Mouse (Mus musculus) urinary bladder, postnatal 25 days (tissue): ENCODE data around the gene Abraxas2.

Source experiments
- DNase-seq: peaks from one replicate; pipeline ENCODE4 v3.0.0; 2022; ENCODE audit warnings: low spot score

Gene Abraxas2

DNA sequence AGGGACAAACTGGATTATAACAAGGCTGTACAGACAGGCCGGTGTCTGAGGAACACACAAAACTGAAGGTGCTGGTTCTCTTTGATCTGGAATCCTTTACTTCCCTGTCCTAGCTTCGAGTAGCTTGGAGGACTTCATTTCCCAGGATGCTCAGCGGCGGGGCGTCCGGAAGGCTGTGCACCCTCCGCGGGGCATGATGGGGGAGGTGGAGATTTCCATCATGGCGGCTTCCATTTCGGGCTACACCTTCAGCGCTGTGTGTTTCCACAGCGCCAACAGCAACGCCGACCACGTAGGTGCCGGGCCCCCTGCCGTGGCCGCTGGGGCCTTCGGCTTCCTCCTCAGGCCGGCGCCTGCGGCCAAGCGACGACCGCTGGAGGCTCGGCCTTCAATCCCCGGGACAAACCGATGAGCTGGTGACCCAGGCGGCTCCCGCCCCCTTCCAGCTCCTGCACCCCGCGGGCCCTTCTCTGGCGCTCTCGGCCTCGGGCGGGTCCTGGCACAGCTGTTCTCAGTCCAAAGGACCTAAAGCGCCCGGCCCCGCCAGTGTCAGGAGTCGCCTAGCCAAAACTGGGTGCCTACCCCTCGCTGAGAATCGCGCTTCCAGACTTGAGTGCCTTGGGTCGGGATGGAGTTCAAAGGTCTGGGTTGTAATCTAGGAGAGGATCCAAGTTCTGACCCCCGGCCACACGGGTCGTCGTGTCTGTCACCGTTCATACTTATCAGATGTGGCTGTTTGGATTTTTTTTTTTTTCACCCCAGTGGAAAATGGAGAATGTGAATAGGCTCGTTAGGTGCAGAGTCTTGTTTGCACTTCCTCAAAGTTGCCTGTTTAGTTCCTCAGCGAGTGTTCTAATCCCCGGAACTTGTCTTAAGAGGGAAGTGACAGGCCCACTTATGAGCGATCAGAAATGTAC is at the start of gene Abraxas2:
TSS of gene Abraxas2 (plus strand) at position 184 of the 917 bp plus-strand sequence.
- peak; percentile 88 for DNase-seq

DNA sequence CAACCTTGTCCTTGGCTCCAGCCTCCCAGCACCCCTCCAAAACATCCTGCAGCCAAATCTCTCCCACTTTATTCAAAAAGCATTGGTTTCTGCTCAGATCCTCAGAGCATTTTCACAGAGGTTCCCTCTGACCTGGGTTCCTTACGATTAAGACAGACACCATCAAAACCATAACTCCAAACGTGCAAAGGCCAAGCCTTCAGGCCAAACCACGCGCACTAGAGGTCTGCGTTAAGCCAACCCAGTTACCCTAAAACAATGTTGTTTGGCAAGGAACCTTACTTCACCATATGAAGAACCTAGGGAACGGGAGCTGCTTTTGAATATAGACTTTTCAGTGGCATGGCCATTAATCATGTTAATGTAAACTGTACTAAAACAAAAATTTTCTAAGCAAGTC is 49.3 kb upstream of the Abraxas2 start:
- DNase-seq: no peak

GRCm38 (mm10) chr7:132810368-132810767 is 48.7 kb upstream of the Abraxas2 start:
- no peak for DNase-seq

DNA sequence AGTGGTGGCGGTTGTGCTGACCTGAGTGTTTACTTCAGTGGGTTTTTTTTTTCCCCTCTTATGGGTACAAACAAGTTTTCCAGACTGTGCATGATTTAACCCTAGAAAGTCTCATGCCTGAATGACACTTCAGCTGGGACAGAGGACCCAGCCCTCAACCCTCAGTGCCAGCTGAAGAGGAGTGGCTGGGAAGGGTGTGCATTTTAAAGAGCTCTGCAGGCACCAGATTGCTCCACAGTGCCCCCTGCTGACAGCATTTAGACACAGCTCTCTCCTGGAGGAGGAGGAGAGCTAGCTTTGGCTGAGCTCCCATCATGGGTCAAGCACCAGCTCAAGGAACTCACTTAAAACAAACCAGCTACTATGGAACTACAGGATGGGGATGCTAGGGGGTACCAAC is 48.1 kb upstream of the Abraxas2 start:
- peak; percentile 94 for DNase-seq

- DNase-seq: no peak
These were observed 47.1 kb upstream of the Abraxas2 start for GRCm38 (mm10) chr7:132811716-132812618.

DNA sequence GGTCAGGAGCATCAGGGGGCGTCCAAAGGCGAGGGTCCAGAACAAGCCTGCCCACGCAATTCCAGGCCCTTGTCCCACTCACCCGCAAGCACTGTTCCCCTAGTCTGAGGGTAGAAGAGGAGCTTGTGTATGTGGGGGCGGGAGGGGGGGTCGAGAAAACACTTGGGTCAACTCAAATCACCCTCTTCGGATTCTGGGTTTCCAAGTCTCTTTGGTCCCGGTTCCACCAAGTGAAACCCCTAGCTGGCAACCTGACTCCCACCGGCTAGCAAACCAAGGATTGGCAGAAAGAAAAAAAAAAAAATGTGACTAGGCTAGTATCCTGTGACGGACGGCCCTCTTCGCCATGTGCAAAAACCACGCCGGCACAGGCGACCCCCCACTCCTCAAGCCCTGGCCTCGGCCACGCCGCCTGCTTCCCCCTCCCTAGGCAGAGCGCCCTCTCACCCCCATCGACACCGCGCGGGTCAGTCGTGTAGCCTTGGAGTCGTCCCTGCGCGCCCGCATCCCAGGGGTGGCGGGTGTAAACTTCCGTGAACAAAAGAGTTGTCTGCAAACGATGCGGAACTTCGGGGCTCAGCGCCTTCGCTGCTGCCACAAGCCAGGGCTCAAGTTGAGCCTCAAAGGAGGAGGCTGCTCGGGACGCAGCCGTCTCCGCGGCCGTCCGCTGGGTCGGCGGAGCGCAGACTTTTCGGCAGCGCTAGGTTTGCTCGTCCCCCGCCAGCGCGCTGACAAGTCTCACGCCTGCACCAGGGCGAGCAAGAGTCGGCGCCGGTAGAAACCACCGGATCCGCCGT is 46.2 kb upstream of the Abraxas2 start:
- DNase-seq: peak; percentile 54

DNA sequence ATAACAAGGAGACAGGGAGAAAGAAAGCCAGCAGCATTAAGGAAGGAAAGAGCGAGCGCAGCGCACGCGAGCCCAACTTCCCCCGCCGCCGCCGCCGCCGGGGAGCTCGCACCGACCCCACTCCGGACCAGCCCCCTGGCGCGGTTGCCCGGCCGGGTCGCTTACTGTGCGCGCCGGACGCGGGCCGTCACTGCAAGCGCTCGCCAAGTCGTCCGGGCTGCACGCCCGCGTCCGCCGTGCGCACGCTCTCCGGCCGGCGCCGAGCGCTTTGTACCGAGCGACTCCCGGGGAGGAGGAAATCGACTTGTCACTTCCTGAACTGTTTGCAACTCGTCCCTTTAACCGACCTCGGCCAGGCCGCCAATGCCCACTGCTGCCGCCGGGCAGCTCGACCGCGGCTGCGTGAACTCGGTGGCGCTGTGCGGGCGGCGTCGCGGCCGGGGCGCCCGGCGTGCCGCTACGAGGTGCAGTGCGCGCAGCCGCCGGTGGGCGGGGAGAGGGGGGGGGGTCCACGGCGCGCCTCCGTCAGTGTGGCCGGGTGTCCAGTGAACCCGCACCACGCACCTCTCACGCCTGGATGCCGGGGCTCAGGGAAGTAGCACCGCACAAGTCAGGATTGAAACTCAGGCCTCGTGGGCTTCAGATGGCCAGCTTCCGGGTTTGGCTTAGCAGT is 45.5 kb upstream of the Abraxas2 start, which contains the start of gene Fam53b:
TSS of gene Fam53b (minus strand) at position 471 of the 673 bp plus-strand sequence.
- DNase-seq: peak; percentile 60

DNA sequence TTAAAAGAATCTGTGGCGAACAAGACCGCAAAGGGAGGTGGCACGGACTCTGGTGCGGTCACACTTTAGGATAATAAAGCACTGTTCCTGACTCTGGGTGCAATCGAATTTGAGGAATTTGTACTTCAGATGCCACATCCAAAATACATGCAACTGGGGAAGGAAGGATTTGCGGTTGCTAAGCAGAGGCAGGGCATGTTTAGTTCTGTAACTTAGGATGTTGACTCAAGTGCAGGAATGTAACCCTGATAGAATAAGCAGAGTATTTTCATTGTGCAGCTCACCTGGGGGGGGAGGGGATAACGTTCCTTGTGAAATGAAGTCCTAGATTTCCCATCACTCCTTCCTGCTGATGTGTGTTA is 45.0 kb upstream of the Abraxas2 start:
- no peak for DNase-seq

- no peak for DNase-seq
These were observed 43.9 kb upstream of the Abraxas2 start for GRCm38 (mm10) chr7:132815081-132815480.

- no peak for DNase-seq
These were observed 42.5 kb upstream of the Abraxas2 start for GRCm38 (mm10) chr7:132816528-132816927.

DNA sequence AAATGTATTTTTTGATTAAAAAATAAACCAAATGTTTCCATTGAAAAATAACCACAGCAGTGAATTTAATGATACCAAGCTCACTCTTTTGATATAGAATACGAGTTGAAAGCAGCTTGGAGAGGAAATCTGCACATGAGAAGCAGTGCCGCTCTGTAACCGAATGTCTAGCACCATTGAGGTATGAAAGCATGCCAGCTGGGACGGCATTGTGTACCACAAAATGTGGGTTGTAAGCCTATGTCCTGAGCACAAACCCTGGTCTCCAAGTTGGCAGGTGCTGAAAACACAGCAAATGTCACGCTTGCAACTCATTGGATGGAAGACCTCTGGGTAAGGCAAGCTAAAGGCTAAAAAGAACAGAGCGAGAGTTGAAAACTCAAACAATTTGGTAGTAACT is 42.0 kb upstream of the Abraxas2 start:
- DNase-seq: no peak

DNA sequence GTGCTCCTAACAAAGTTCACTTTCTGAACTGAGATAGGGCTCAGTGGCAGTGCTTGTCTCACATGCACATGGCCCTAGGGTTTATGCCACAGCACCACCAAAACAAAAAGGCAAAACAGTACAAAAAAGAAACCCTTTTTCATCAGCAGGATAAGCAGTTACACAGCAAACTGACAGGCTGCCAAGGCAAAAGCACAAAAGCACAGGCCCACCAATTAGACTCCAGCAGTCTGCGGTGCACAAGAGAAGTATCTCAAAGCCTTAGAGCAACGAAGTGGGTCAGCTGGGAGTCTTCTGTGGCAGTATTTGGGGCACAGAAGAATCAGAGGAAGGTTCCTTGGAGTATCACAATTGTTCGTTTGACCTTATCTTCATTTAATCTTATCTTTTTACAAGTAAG is 38.3 kb upstream of the Abraxas2 start:
- DNase-seq: no peak

- no peak for DNase-seq
These were observed 35.2 kb upstream of the Abraxas2 start for GRCm38 (mm10) chr7:132823832-132824231.

DNA sequence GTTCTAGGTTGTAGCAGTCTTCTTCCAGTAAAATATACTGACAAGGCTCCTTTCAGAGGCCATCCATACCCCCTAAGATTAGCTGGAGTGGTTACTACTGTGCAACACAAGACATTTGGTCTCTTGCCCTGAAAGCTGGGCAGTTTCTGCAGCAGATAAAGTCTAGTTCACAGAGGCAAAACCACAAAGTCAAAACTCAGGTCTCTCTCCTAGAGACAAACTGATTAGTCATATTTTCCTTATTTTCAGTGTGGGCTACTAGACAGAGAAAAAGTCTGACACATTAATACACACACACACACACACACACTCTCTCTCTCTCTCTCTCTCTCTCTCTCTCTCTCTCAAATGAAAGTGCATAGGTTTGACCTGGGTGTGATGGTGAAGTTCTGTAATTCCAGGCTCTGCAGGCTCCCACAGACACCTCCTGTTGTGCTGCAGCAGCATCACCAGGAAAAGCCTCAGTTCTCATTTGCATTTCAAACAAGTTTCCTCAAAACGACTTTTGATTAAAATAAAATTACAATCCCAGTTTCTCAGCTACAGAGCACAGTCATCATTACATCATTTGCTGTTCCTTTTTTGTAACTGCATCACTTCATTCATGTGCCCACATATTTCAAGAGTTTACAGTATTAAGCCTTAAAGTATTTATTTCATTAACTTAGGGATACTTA is 34.5 kb upstream of the Abraxas2 start:
- DNase-seq: no peak

GRCm38 (mm10) chr7:132830955-132831354 is 28.1 kb upstream of the Abraxas2 start:
- DNase-seq: no peak

DNA sequence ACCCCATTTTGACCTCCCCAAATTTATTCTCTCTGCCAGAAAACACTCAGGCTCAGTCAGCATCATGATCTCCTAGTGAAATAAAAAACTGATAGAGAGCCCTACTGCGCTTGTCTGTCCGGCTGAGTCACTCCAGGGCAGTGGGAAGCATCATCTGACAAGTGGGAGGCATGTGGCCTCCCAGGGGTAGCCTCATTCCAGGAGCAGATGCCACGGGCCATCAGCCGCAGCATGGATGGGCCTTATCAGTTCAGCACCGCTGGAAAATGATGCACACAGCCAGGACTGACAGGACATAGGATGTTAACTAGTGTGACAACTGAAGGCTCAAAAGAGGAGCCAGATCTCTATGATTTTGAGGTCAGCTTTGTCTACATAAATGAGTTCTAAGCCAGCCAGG is 17.7 kb upstream of the Abraxas2 start:
- no peak for DNase-seq

DNA sequence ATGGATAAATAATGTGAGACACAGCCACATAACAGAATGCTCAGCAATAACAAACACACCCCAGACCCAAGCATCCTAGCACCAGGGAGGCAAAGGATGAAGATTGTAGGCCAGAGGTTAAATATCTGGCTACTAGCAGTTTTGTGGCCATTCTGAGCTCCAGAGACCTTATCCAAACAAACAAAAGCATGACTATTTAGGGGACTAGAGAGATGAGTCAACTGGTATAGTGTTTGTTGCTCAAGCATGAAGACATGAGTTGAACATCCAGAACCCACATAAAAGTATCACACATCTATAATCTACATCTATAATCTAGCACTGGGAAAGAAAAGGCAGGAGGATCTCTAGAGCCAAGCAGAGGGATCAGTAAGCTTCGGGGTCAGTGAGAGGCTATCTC is 16.6 kb upstream of the Abraxas2 start:
- no peak for DNase-seq

DNA sequence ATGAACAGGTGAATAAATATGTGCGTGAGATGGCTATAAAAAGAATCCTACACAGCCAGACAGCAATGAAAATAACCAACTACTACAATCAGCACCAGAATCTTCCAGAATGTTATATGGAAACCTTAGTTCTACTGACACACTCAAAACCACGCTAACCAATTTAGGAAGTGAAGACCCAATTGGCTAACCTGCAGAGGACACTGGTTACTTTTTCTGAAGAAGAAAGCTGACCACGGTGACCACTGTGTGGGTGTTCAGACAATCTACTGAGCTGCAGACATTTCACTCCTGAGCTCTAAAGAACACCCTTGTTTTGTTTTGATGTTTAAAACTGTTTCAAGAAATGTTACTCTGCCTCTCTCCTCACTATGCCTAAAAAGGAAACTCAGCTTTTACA is 15.9 kb upstream of the Abraxas2 start:
- no peak for DNase-seq

GRCm38 (mm10) chr7:132852173-132852844 is 6.7 kb upstream of the Abraxas2 start, which contains the start of gene Eef1akmt2:
Eef1akmt2 (minus strand) TSS chr7:132852673.
- peak; percentile 60 for DNase-seq

DNA sequence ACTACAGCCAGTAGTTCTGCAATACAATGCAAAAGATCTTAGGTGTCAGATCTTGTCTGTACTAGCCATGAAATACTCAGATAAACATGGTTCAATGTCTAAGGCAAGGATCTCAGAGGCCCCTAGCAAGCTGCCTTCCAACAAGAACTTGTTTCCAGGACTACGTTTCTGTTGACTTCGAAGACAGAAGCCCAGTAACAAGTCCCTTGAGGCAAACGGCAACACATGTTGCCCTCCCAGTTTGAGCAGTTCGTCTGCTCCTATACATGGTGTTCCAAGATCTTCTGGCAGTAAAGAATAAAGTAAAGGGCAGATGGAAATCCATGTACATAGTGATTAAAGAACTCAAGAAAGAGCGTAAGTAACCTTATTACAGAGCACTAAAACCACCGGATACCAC is 5.7 kb upstream of the Abraxas2 start:
- no peak for DNase-seq
